Mouse (Mus musculus): Measurements from ENCODE around the gene Hepacam2. TPM values are rescaled to one million over a fixed set of nuclear protein-coding genes. Genes with fewer than 3 reads are reported as not detected.
"Not testable (repeated sequence)": the region's sequence is repeated elsewhere in the genome, so short reads cannot be mapped to it uniquely, and the experiment has no call there.

Hepacam2 gene
- 0.05 TPM in 1 of 2 replicates, not detected in the other for polyA plus RNA-seq (2016; fragmentation: Nextera tagmentation; extraction: Ambion mirVana)

DNA sequence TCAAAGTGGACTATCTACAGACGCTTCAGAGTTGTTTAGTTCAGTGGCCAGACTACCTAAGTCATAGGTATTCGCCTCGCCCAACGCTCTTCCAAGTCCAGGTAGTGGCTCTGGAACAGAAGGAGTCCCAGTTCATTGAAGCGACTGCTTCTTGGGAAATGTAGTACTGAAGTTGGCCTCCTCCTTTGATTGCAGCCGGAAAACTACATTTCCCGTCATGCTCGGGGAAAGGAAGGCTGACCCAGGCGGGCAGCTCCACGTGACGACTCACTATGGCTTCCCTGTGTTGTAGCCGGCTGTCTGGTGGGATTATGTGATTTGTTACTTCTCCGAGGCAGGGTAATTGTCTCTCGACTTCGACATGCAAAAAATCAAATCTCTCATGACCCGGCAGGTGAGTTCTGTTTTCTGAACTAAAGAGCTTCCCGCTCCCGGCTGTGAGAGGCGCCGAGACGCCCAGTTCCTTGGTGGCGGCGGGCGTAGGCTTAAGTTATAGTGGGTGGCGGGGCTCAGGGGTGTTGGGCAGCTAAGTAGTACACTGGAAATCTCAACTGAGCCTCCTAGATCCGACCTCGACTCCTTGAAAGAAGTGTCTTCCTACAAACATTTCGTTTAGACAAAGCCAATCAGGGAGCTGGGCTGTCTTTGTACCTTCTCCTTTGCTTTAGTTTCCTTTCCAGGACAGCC, at the start of gene Hepacam2, which contains the start of gene Vps50:
TSS of gene Hepacam2 (minus strand) at position 137 of the 687 bp plus-strand sequence.
TSS of gene Vps50 (plus strand) at position 221 of the 687 bp plus-strand sequence.
- no peak within 1 kb of the TSS; the same call in 1 of the 2 replicates for H3K27ac ChIP-seq
- no peaks in the 10 kb centered on the region for H3K36me3 ChIP-seq
- no peaks in the 10 kb centered on the region; the same call in 1 of the 2 replicates for H3K27me3 ChIP-seq (replicated peaks)
- no peaks in the 10 kb centered on the region for H3K9me3 ChIP-seq (replicated peaks)
- peaks cover 13% of the 10 kb centered on the region for H3K4me1 ChIP-seq
- peak within 1 kb of the TSS; percentile 73 for H3K9ac ChIP-seq
- WGBS (ENCODE audit: insufficient replicate concordance), result under 1% methylated on average over 28 of the region's 28 CpGs
- H3K4me2 ChIP-seq, result peak within 1 kb of the TSS; percentile 91
- ATAC-seq, result peak; percentile 98
- peak within 1 kb of the TSS; percentile 80 for H3K4me3 ChIP-seq

DNA sequence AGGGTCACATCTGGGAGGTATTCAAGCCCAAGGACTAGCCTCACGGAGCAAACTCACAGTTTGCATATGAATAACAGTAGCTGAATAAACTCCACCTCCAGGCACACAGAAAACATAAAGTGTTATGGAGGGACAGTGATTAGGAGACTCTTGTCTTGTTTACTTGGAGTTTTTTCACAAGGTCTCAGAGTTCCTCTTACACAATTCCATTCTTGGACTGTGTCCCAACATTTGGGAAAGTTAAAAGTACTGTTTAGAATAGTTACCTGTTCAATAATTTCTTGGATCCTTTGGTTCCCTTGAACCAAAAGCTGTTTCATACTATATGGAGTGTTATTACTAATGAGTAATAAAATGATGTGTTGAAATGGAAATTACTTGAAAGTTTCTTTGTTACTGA, 46.9 kb upstream of the Hepacam2 start:
- H3K9me3 ChIP-seq (replicated peaks), result no peaks in the 10 kb centered on the region
- H3K4me2 ChIP-seq, result no peak overlapping the region
- peaks cover 13% of the 10 kb centered on the region for H3K36me3 ChIP-seq
- H3K27me3 ChIP-seq (replicated peaks), result no peaks in the 10 kb centered on the region
- no peak overlapping the region for H3K9ac ChIP-seq
- H3K4me3 ChIP-seq, result no peak overlapping the region
- H3K4me1 ChIP-seq, result peaks cover 3% of the 10 kb centered on the region; the same call in 1 of the 2 replicates
- no peak for ATAC-seq
- H3K27ac ChIP-seq, result no peak overlapping the region
- WGBS (ENCODE audit: insufficient replicate concordance), result 65% methylated on average over 1 of the region's 1 CpGs

DNA sequence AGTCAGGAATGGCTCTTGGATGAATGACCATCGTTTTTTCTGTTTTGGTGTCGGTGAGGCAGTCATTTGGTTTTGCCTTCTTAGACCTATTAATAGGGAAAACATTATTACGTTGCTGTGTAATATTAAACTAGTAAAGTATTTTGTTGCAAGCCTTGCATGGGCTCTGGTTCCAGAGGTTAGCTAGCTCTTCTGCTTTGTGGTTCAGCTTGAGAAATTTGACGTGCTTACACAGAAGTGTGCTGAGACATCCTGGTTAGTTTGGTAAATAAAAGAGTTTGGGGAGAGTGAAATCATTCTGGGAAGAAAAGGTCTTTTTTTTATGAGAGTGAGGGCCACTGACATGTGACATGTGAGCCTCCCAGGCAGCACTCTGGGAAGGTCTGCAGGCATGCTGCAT, 45.8 kb upstream of the Hepacam2 start:
- ATAC-seq, result no peak
- peaks cover 13% of the 10 kb centered on the region for H3K36me3 ChIP-seq
- H3K4me2 ChIP-seq, result no peak overlapping the region
- WGBS (ENCODE audit: insufficient replicate concordance), result 77% methylated on average over 4 of the region's 4 CpGs
- no peak overlapping the region for H3K4me3 ChIP-seq
- H3K9ac ChIP-seq, result no peak overlapping the region
- no peaks in the 10 kb centered on the region for H3K9me3 ChIP-seq (replicated peaks)
- H3K4me1 ChIP-seq, result no peaks in the 10 kb centered on the region
- H3K27ac ChIP-seq, result no peak overlapping the region
- no peaks in the 10 kb centered on the region for H3K27me3 ChIP-seq (replicated peaks)

DNA sequence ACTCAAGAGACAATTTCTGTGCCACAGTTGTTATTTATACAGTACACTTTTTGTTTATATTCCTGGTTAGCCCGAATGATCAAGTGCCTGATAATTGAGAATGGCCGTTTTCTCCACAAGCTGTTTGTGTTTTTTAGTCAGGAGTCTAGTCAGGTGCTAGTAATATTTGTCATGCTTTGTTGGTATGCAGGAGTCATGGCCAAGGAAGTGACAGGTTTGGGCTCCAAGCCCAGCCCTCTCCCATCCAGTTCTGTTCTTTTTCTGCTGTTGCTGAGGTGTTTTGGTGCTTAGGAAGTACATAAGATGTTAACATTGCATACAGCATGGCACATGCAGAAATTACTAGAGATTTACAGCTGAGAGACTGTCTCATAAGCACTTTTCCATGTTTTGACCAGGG, 41.4 kb upstream of the Hepacam2 start:
- H3K27ac ChIP-seq, result no peak overlapping the region
- H3K9me3 ChIP-seq (replicated peaks), result no peaks in the 10 kb centered on the region
- peaks cover 8% of the 10 kb centered on the region; the same call in 1 of the 2 replicates for H3K36me3 ChIP-seq
- H3K9ac ChIP-seq, result no peak overlapping the region
- ATAC-seq, result no peak
- H3K4me3 ChIP-seq, result no peak overlapping the region
- no peaks in the 10 kb centered on the region for H3K27me3 ChIP-seq (replicated peaks)
- peaks cover 2% of the 10 kb centered on the region; the same call in 1 of the 2 replicates for H3K4me1 ChIP-seq
- H3K4me2 ChIP-seq, result no peak overlapping the region
- 72% methylated on average over 2 of the region's 2 CpGs for WGBS (ENCODE audit: insufficient replicate concordance)

DNA sequence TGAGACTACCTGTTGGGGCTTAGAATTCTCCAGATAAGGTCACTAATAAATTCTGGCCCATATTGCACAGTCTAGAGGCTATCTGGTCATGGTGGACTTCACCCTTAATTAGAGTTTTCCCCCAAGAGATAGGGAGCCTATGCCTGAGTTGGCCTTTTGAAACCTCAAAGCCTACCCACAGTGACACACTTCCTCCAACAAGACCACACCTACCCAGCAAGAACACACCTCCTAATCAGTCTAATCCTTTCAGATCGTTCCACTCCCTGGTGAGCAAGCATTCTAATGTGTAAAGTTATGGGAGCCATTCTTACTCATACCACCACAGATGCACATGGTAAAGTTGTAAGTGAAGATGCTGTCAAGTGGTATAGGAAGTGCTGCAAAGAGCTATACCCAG, 38.0 kb upstream of the Hepacam2 start:
- Histone ChIP-seq H3K4me2 (no peak overlapping the region), H3K36me3 (peaks cover 8% of the 10 kb centered on the region; the same call in 1 of the 2 replicates), H3K27ac (no peak overlapping the region), H3K9me3 (replicated peaks) (no peaks in the 10 kb centered on the region), H3K9ac (no peak overlapping the region), H3K27me3 (replicated peaks) (no peaks in the 10 kb centered on the region), H3K4me3 (no peak overlapping the region), H3K4me1 (peaks cover 2% of the 10 kb centered on the region; the same call in 1 of the 2 replicates)
- ATAC-seq, result 0 out of 2 replicates have a peak, but pooled peaks have one; percentile 32
- WGBS (ENCODE audit: insufficient replicate concordance), result 19% methylated on average over 1 of the region's 1 CpGs

DNA sequence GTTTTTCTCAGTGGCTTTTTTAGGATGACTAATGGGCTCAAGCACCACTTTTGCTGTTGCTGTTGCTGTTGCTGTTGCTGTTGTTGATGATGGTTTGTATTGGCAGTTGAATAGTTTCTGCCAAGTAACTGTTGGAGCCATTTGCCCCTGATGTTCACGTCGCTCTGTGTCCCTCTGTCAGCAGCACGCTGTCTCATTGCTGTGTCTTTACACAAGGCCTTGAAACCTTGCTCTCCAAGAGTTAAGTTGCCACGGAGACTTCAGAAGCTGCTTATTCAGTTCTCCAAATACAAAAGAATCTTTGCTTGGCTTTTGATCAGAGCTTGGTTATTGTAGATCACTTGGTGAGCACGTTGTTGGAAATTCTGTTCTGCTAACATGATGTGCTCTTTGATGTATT, 33.3 kb upstream of the Hepacam2 start:
- 0 out of 2 replicates have a peak, but pooled peaks cover 2% of the 10 kb centered on the region for H3K36me3 ChIP-seq
- H3K9me3 ChIP-seq (replicated peaks), result no peaks in the 10 kb centered on the region
- H3K9ac ChIP-seq, result no peak overlapping the region
- H3K27me3 ChIP-seq (replicated peaks), result no peaks in the 10 kb centered on the region
- H3K4me3 ChIP-seq, result no peak overlapping the region
- peaks cover 2% of the 10 kb centered on the region; the same call in 1 of the 2 replicates for H3K4me1 ChIP-seq
- no peak overlapping the region for H3K27ac ChIP-seq
- no peak overlapping the region for H3K4me2 ChIP-seq
- 85% methylated on average over 5 of the region's 5 CpGs for WGBS (ENCODE audit: insufficient replicate concordance)
- ATAC-seq, result no peak

DNA sequence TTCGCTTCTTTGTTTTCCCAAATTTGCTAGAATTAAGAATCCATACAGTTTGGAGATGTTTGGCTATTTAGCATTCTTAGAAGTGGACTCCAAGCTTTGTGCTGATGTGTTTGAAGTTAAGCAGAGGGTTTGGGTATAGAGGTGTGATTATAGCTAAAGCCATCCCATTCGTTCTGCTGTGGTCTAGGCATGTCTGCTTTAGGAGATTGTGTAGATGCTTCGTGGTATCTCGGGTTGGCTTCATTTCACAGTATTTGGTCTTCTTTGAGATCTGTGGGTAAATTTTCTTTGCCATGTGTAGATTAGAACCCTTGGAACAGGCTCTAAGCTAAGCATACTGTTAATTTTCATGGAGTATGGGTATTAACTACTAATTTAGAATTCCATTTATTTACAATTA, 30.1 kb upstream of the Hepacam2 start:
- Histone ChIP-seq H3K4me3 (no peak overlapping the region), H3K27ac (no peak overlapping the region), H3K9me3 (replicated peaks) (no peaks in the 10 kb centered on the region), H3K9ac (no peak overlapping the region), H3K27me3 (replicated peaks) (no peaks in the 10 kb centered on the region), H3K4me2 (no peak overlapping the region), H3K4me1 (no peaks in the 10 kb centered on the region), H3K36me3 (peaks cover 7% of the 10 kb centered on the region; the same call in 1 of the 2 replicates)
- ATAC-seq, result peak; percentile 51; the same call in 1 of the 2 replicates
- WGBS (ENCODE audit: insufficient replicate concordance), result 62% methylated on average over 4 of the region's 4 CpGs

DNA sequence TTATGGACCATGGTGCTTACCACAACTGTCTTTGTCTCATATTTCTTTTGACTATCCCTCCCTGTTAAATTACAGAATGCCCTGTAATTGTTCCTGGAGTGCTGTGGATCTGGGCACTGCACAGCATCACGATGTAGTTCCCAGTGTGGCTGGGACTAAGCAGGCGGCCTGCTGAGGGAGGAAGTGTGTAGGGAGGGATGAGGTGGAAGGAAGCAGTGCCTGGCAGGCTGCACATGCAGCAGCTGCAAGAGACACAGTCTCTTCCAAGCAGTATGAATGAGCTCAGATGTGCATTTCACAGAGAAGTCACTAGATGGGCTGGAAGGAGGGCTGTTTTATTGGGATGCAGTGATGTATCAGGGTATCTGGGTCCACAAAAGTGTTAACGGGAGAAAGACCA, 14.5 kb upstream of the Hepacam2 start:
- Histone ChIP-seq H3K36me3 (peaks cover 5% of the 10 kb centered on the region; the same call in 1 of the 2 replicates), H3K9me3 (replicated peaks) (no peaks in the 10 kb centered on the region), H3K27me3 (replicated peaks) (no peaks in the 10 kb centered on the region), H3K27ac (no peak overlapping the region), H3K9ac (no peak overlapping the region), H3K4me2 (no peak overlapping the region), H3K4me3 (no peak overlapping the region), H3K4me1 (0 out of 2 replicates have a peak, but pooled peaks cover 5% of the 10 kb centered on the region)
- 47% methylated on average over 3 of the region's 3 CpGs for WGBS (ENCODE audit: insufficient replicate concordance)
- ATAC-seq, result no peak

DNA sequence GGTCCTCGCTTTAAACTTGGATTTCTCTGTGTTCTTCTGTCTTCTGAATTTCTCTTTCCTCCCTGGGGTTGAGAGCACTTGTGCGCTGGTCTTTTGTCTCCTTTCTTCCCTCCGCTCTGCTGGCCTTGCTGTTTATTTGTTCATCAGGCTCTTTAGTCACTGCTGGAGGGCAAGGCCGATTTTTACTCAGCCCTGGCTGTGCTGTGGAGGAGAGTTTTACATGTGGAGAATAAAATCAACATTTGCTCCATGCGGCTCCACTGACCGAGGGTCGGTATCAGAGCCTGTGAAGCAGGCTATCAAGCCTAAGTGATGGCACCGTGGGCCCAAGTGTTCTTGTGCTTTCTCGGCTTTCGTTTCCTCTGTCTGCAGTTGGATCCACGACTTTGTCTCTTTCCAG, 13.5 kb upstream of the Hepacam2 start:
- no peak for ATAC-seq
- Histone ChIP-seq H3K9me3 (replicated peaks) (no peaks in the 10 kb centered on the region), H3K4me2 (no peak overlapping the region), H3K27me3 (replicated peaks) (no peaks in the 10 kb centered on the region), H3K36me3 (no peaks in the 10 kb centered on the region), H3K27ac (no peak overlapping the region), H3K4me1 (0 out of 2 replicates have a peak, but pooled peaks cover 5% of the 10 kb centered on the region), H3K9ac (no peak overlapping the region), H3K4me3 (no peak overlapping the region)
- 69% methylated on average over 11 of the region's 11 CpGs for WGBS (ENCODE audit: insufficient replicate concordance)

DNA sequence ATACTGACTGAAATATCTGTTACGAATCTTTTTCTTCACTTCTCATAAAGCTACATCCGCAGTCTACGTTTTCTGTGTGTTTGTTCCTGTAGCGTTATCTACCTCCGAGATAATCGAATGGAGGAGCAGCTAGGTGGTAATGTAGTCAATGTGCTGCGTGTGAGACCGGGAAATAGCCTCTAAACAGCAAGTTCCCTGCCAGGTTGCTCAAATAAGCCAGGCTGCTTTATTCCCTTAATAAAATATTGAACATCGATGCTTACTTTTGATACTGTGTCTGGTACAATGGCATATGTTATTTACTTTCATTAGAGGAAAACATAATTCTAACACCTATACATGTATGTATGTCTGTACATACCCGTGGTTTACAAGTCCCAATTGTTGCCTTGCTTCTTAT, 13.0 kb upstream of the Hepacam2 start:
- Histone ChIP-seq H3K4me3 (no peak overlapping the region), H3K27me3 (replicated peaks) (no peaks in the 10 kb centered on the region), H3K27ac (no peak overlapping the region), H3K9me3 (replicated peaks) (no peaks in the 10 kb centered on the region), H3K9ac (no peak overlapping the region), H3K4me1 (0 out of 2 replicates have a peak, but pooled peaks cover 5% of the 10 kb centered on the region), H3K4me2 (no peak overlapping the region), H3K36me3 (no peaks in the 10 kb centered on the region)
- 83% methylated on average over 10 of the region's 10 CpGs for WGBS (ENCODE audit: insufficient replicate concordance)
- ATAC-seq, result no peak

DNA sequence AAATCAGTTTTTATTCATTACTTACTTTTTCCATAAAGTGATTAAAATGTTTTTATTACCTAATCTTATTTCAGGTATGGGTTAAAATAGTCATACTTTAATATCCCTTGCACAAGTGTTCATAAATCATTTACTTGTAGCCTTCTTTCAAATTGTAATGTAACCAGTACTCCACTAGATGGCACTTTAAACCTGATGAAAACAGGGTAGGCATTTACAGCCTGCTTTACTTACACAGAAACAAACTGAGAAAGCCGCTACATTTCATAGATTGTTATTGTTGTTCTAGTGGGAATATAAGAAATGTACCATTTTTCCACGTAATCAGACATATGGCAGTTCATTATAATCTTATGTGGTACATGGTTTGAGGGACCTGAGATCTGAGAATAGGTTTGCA, 11.7 kb upstream of the Hepacam2 start:
- Histone ChIP-seq H3K4me2 (no peak overlapping the region), H3K9ac (no peak overlapping the region), H3K4me3 (no peak overlapping the region), H3K9me3 (replicated peaks) (no peaks in the 10 kb centered on the region), H3K36me3 (0 out of 2 replicates have a peak, but pooled peaks cover 2% of the 10 kb centered on the region), H3K27ac (no peak overlapping the region), H3K27me3 (replicated peaks) (no peaks in the 10 kb centered on the region), H3K4me1 (0 out of 2 replicates have a peak, but pooled peaks cover 5% of the 10 kb centered on the region)
- whole genome bisulfite sequencing (ENCODE audit: insufficient replicate concordance), result 27% methylated on average over 2 of the region's 2 CpGs
- ATAC-seq, result no peak

DNA sequence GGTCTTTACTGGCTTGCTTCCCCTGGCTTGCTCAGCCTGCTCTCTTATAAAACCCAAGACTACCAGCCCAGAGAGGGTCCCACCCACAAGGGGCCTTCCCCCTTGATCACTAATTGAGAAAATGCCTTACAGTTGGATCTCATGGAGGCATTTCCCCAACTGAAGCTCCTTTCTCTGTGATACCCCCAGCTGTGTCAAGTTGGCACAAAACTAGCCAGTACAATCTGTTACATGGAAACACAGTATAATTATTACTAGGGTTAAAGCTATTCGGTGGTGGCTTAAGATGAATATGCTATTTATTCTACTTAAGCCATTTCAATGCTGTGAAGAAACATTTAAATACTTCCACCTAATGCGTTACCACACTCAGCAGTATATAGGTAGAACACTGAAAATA, 10.1 kb upstream of the Hepacam2 start:
- not testable (repeated sequence) for H3K27ac ChIP-seq; H3K9ac ChIP-seq; H3K9me3 ChIP-seq (replicated peaks); H3K4me1 ChIP-seq; ATAC-seq; H3K27me3 ChIP-seq (replicated peaks); H3K4me2 ChIP-seq; H3K4me3 ChIP-seq; H3K36me3 ChIP-seq
- WGBS (ENCODE audit: insufficient replicate concordance), result 68% methylated on average over 2 of the region's 2 CpGs
